Mouse (Mus musculus) bone marrow, adult 2 months (tissue): ENCODE results near the gene Atxn1.

ENCODE experiments used
- CTCF ChIP-seq: fragments of 200-500 bp; IDR thresholded peaks from 2 replicates; pipeline ENCODE4 v1.5.1; 2011; ENCODE audit warnings: low read length, control low read depth; ENCODE audit not compliant: control insufficient read depth, insufficient read depth
- POLR2A ChIP-seq: fragments of 200-500 bp; IDR thresholded peaks from 2 replicates; pipeline ENCODE4 v1.6.1; 2011; ENCODE audit warnings: low read depth, mild to moderate bottlenecking, control low read depth, low read length, borderline replicate concordance; ENCODE audit not compliant: control insufficient read depth

DNA sequence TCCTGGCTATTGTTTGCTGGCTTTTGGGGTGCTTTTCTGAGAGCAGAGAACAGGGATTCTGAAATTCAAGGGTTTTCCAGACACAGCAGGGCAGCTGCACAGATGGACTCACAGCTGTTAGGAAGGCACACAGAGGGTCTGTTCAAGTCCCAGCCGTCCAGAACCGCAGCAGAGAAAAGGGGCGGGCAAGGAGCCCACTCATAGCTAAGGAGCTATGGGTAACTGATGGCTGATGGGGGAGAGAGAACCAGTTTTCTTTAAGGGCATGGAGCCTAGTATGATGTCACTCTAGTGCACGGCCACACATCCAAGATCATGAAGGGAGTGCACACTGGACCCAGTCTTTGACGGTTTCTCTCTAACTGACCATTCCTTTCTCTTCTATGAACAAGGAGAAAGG lies 200.5 kb downstream of the Atxn1 start:
- no peak for TF ChIP-seq POLR2A
- TF ChIP-seq CTCF, result no peak
